Comparison of ENCODE assay signal across 8 mouse cellular contexts in the genomic region with DNA sequence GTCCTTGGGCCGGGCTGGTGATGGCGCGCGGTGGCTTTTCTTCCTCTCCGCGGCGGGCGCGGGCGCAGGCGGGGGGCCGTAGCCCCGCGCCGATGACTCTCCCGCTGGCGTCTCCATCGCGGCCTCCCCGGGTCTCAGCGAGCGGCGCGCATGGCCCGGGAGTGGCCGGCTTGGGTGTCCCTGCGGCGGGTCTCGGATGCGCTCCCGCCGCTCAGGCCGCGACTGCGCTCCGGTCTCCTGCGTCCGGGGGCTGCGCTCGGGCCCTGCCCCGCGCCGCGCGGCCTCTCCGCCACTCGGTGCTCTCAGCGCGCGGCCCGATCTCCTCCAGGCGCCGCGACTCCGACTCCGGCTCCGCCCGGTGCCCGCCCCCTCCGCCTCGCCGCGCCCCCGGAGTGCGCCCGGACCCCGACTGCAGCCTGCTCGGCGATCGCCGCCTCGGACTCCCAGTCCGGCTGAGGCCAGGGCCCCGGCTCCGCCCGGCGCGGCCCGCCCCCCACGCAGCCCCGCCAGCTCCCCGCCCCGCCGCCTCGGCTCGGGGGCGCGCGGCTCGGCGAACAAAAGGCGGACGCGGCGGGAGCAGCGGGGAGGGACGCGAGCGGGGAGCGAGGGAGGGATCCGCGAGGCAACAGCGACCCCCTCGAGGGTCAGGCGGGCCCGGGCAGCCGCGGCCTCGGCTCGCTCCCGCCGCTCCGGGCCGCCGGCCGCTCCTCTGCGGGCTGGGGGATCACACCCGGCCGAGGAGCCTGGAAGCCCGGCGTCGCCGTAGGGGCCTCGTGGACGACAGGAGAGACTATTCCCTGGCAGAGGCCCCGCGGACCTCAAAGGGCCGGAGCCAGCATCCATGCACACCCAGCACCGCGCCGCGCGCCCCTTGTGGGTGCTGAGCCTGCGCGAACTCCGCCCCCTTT. TPM values are rescaled to one million over a fixed set of nuclear protein-coding genes. Genes with fewer than 3 reads are reported as not detected.
DNase-seq lines count a peak whose midpoint lies in the region; ATAC-seq lines count a peak whose summit lies in the region.

A gene (minus strand): TSS at position 462 of the 908 bp plus-strand sequence.

- peaks cover 39% of the 10 kb centered on the region for H3K4me1 ChIP-seq in hindbrain, embryonic 16.5 days (ENCODE audit: control insufficient read depth, insufficient read depth, low read depth, low read length)

- 1% methylated on average over 83 of the region's 136 CpGs for WGBS in hindbrain, embryonic 16.5 days

- no peaks in the 10 kb centered on the region for H3K36me3 ChIP-seq in hindbrain, embryonic 16.5 days (ENCODE audit: control insufficient read depth, insufficient read depth, low read length)

- H3K9ac ChIP-seq in hindbrain, embryonic 16.5 days (ENCODE audit: low read depth, low read length), result peak within 1 kb of the TSS; percentile 88

- no peaks in the 10 kb centered on the region for H3K9me3 ChIP-seq in hindbrain, embryonic 16.5 days (ENCODE audit: control insufficient read depth, low read length)

- peak within 1 kb of the TSS; percentile 99 for H3K27ac ChIP-seq in hindbrain, embryonic 16.5 days (ENCODE audit: low read depth, low read length)

- ATAC-seq in hindbrain, embryonic 16.5 days, result peak; percentile 88
- ATAC-seq in megakaryocyte, adult 5-6 weeks (ENCODE audit: poor library complexity, severe bottlenecking), result peak; percentile 44

- H3K27me3 ChIP-seq in hindbrain, embryonic 16.5 days (replicated peaks; ENCODE audit: control insufficient read depth, insufficient read depth, low read length), result no peaks in the 10 kb centered on the region

- peak within 1 kb of the TSS; percentile 82 for H3K4me3 ChIP-seq in hindbrain, embryonic 16.5 days (ENCODE audit: low read length)

- peak; percentile 60 for DNase-seq in adipocyte (ENCODE audit: low spot score)
- peak; percentile 74 to 84 for DNase-seq in cerebellum, postnatal 4 days (ENCODE audit: low spot score in 2 of 2)
- peak; percentile 64 to 75 for DNase-seq in gastrocnemius, adult 8-10 months (ENCODE audit: low spot score in 2 of 2)
- peak; percentile 73 to 94 for DNase-seq in left cerebral cortex, postnatal 10 days (ENCODE audit: extremely low spot score in 1 of 2, low spot score in 2 of 2)
- DNase-seq in right cerebral cortex, postnatal 36 days (ENCODE audit: low spot score in 2 of 2), result peak; percentile 66 to 77
- no peak for DNase-seq in c-Kit-positive CD71-positive TER-119-positive erythroid progenitor cells, embryonic 14.5 days (ENCODE audit: low spot score)

- peak within 1 kb of the TSS; percentile 96 for H3K4me2 ChIP-seq in hindbrain, embryonic 16.5 days (ENCODE audit: low read length)

- intact Hi-C loops in left cerebral cortex, postnatal 10 days (cut with DNase I), result loop anchor here (5.0 kb wide), 1 partner anchor 37 kb away; no protein-coding TSS in a partner anchor

RNA-seq across cellular contexts. Expression of the gene that starts here (rescaled TPM):
- 1 to 10 TPM; 1.7 to 3.5 (median 2.3) TPM for total RNA-seq in gastrocnemius, adult 8-10 months (2022)
- polyA plus RNA-seq in hindbrain, embryonic 16.5 days (2015; fragmentation: Nextera tagmentation; extraction: Ambion mirVana), result 4.4 and 4.6 TPM in 2 replicates
- total RNA-seq in left cerebral cortex, postnatal 10 days (2021), result 10 to 100 TPM; 61.2 to 61.4 TPM
- total RNA-seq in megakaryocyte, adult 5-6 weeks (2015), result 1.1 and 1.3 TPM in 2 replicates
- total RNA-seq in megakaryocyte, adult 5-6 weeks (2017), result 1.6 and 1.7 TPM in 2 replicates

Comparison
In these comparisons a context has a peak if more than half of its experiments do, and no peak if none do; other contexts are left out.
1. RNA of the gene that starts here (total RNA-seq): 61.2 to 61.4 TPM in left cerebral cortex, postnatal 10 days; 1.7 to 3.5 TPM in gastrocnemius, adult 8-10 months and 1.1 to 1.7 TPM in megakaryocyte, adult 5-6 weeks; every median in the first group is over 10 times any median in the second.